Mouse (Mus musculus): ENCODE measurements around the gene Wfdc12. TPM values are rescaled to one million over a fixed set of nuclear protein-coding genes. Genes with fewer than 3 reads are reported as not detected.
"Not testable (repeated sequence)": the region's sequence is repeated elsewhere in the genome, so short reads cannot be mapped to it uniquely, and the experiment has no call there.

Gene Wfdc12
- polyA plus RNA-seq (2015; fragmentation: Nextera tagmentation; extraction: Ambion mirVana) = 0.51 TPM in 1 of 2 replicates, not detected in the other

GRCm38 (mm10) chr2:164190576-164190975, at the start of gene Wfdc12:
Gene Wfdc12 (minus strand): TSS chr2:164190608.
- Histone ChIP-seq H3K9ac (no peak within 1 kb of the TSS), H3K27me3 (no peaks in the 10 kb centered on the region), H3K4me2 (replicated peaks) (no peak within 1 kb of the TSS), H3K27ac (no peak within 1 kb of the TSS), H3K9me3 (no peaks in the 10 kb centered on the region), H3K4me1 (no peaks in the 10 kb centered on the region), H3K36me3 (no peaks in the 10 kb centered on the region), H3K4me3 (no peak within 1 kb of the TSS)
- no peak for ATAC-seq (ENCODE audit: low FRiP score, low read depth)
- 90% methylated on average over 6 of the region's 6 CpGs for WGBS

- no peak within 1 kb of the TSS for H3K27ac ChIP-seq
- ATAC-seq (ENCODE audit: low FRiP score, low read depth) = no peak
- no peak within 1 kb of the TSS for H3K4me3 ChIP-seq
- H3K27me3 ChIP-seq = no peaks in the 10 kb centered on the region
- no peaks in the 10 kb centered on the region for H3K36me3 ChIP-seq
- H3K9ac ChIP-seq = no peak within 1 kb of the TSS
- 81% methylated on average over 3 of the region's 3 CpGs for WGBS
- H3K4me2 ChIP-seq (replicated peaks) = no peak within 1 kb of the TSS
- no peaks in the 10 kb centered on the region for H3K9me3 ChIP-seq
- H3K4me1 ChIP-seq = no peaks in the 10 kb centered on the region
Measured at GRCm38 (mm10) chr2:164238366-164238765, 48.0 kb upstream of the Wfdc12 start, which contains the start of gene Svs2. Gene Svs2 (minus strand): TSS chr2:164238466.

- no peak for ATAC-seq (ENCODE audit: low FRiP score, low read depth)
- WGBS = 89% methylated on average over 8 of the region's 8 CpGs
- Histone ChIP-seq H3K27me3 (no peaks in the 10 kb centered on the region), H3K27ac (no peak overlapping the region), H3K9ac (no peak overlapping the region), H3K36me3 (no peaks in the 10 kb centered on the region), H3K4me1 (no peaks in the 10 kb centered on the region), H3K4me3 (no peak overlapping the region), H3K4me2 (replicated peaks) (no peak overlapping the region), H3K9me3 (no peaks in the 10 kb centered on the region)
Measured at GRCm38 (mm10) chr2:164232671-164233070, 42.3 kb upstream of the Wfdc12 start.

DNA sequence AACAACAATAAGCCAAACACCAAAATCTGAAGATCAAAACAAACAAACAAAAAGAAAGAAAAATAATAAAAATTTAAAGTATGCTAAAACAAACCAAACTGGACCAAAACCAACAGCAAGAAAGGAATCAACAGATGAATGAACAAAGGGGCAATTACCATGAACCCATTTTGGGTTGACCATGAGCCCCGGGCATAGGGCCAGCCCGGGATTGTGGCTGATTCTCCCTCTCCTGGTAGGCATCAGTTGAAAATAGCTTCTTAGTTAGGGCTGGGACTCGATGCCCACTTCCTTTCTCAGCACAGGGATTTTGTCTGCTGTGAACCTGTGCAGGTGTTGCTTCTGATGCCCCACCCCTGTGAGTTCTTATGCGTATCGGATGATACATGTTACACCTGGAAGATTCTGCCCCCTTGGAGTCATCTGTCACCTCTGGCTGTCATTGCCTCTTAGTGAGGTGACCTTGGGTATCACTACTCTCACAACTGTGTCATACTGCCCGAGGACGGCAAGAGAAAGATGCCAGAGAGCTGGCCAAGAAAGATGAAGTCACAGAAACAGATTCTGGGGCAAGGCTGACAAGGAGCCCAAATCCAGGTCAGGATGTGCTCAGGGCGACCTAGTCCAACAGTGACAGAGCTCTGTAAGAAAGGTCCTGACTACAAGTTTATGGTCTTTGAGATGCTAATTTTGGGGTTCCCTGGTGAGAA, 38.1 kb upstream of the Wfdc12 start:
- no peak for ATAC-seq (ENCODE audit: low FRiP score, low read depth)
- Histone ChIP-seq H3K4me1 (no peaks in the 10 kb centered on the region), H3K9me3 (no peaks in the 10 kb centered on the region), H3K4me2 (replicated peaks) (no peak overlapping the region), H3K4me3 (no peak overlapping the region), H3K9ac (no peak overlapping the region), H3K27me3 (no peaks in the 10 kb centered on the region), H3K36me3 (no peaks in the 10 kb centered on the region), H3K27ac (no peak overlapping the region)
- 81% methylated on average over 8 of the region's 8 CpGs for WGBS

- no peaks in the 10 kb centered on the region for H3K36me3 ChIP-seq
- 72% methylated on average over 11 of the region's 11 CpGs for WGBS
- H3K4me3 ChIP-seq = no peak within 1 kb of the TSS
- H3K27ac ChIP-seq = no peak within 1 kb of the TSS
- H3K4me2 ChIP-seq (replicated peaks) = no peak within 1 kb of the TSS
- ATAC-seq (ENCODE audit: low FRiP score, low read depth) = no peak
- H3K9ac ChIP-seq = no peak within 1 kb of the TSS
- H3K27me3 ChIP-seq = no peaks in the 10 kb centered on the region
- no peaks in the 10 kb centered on the region for H3K9me3 ChIP-seq
- no peaks in the 10 kb centered on the region for H3K4me1 ChIP-seq
Measured at GRCm38 (mm10) chr2:164221522-164221921, 31.1 kb upstream of the Wfdc12 start, which contains the start of gene Wfdc15b. Gene Wfdc15b (minus strand): TSS chr2:164221660.

GRCm38 (mm10) chr2:164219295-164219694, 28.9 kb upstream of the Wfdc12 start:
- H3K27ac ChIP-seq = no peak overlapping the region
- H3K4me1 ChIP-seq = no peaks in the 10 kb centered on the region
- ATAC-seq (ENCODE audit: low FRiP score, low read depth) = no peak
- H3K9ac ChIP-seq = no peak overlapping the region
- no peaks in the 10 kb centered on the region for H3K27me3 ChIP-seq
- no peak overlapping the region for H3K4me2 ChIP-seq (replicated peaks)
- no peaks in the 10 kb centered on the region for H3K9me3 ChIP-seq
- H3K4me3 ChIP-seq = no peak overlapping the region
- no peaks in the 10 kb centered on the region for H3K36me3 ChIP-seq
- WGBS = 84% methylated on average over 9 of the region's 9 CpGs

GRCm38 (mm10) chr2:164212711-164213110, 22.3 kb upstream of the Wfdc12 start:
- Histone ChIP-seq H3K4me3 (no peak overlapping the region), H3K27ac (no peak overlapping the region), H3K27me3 (no peaks in the 10 kb centered on the region), H3K9me3 (0 out of 2 replicates have a peak, but pooled peaks cover 3% of the 10 kb centered on the region), H3K9ac (no peak overlapping the region), H3K4me1 (no peaks in the 10 kb centered on the region), H3K36me3 (no peaks in the 10 kb centered on the region), H3K4me2 (replicated peaks) (no peak overlapping the region)
- ATAC-seq (ENCODE audit: low FRiP score, low read depth) = no peak
- WGBS = 84% methylated on average over 5 of the region's 5 CpGs

- no peak overlapping the region for H3K4me2 ChIP-seq (replicated peaks)
Measured at GRCm38 (mm10) chr2:164210892-164211291, 20.5 kb upstream of the Wfdc12 start.

DNA sequence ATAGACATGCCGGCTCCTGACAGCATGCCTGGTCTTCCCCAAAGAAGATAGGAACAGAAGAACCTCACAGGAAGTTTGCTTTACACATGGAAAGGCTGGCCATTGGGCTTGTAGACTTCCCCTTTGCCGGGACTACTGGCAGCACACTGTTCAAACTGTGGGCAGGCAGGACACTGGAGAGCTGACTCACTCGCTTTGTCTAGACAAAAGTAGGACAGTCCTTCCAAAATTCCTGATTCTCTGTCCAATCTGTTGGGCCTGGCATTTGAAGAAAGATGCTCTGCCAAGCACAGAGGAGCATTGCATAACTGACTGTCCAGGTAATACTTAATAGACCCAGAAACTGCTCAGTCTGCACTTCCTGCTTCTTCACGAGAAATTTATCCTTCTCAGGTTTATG, 16.3 kb upstream of the Wfdc12 start:
- no peak overlapping the region for H3K4me3 ChIP-seq
- H3K36me3 ChIP-seq = no peaks in the 10 kb centered on the region
- no peak for ATAC-seq (ENCODE audit: low FRiP score, low read depth)
- WGBS = 80% methylated on average over 4 of the region's 4 CpGs
- 0 out of 2 replicates have a peak, but pooled peaks cover 3% of the 10 kb centered on the region for H3K9me3 ChIP-seq
- no peak overlapping the region for H3K9ac ChIP-seq
- H3K4me1 ChIP-seq = no peaks in the 10 kb centered on the region
- H3K4me2 ChIP-seq (replicated peaks) = no peak overlapping the region
- H3K27ac ChIP-seq = no peak overlapping the region
- H3K27me3 ChIP-seq = no peaks in the 10 kb centered on the region

More at GRCm38 (mm10) chr2:164210892-164211291, 20.5 kb upstream of the Wfdc12 start:
- H3K27ac ChIP-seq = no peak overlapping the region
- H3K27me3 ChIP-seq = no peaks in the 10 kb centered on the region
- H3K9me3 ChIP-seq = 0 out of 2 replicates have a peak, but pooled peaks cover 3% of the 10 kb centered on the region
- no peak for ATAC-seq (ENCODE audit: low FRiP score, low read depth)
- H3K9ac ChIP-seq = no peak overlapping the region
- H3K4me1 ChIP-seq = no peaks in the 10 kb centered on the region
- no peak overlapping the region for H3K4me3 ChIP-seq
- H3K36me3 ChIP-seq = no peaks in the 10 kb centered on the region
- 86% methylated on average over 4 of the region's 4 CpGs for WGBS

- not testable (repeated sequence) for ATAC-seq (ENCODE audit: low FRiP score, low read depth); H3K4me3 ChIP-seq; H3K4me1 ChIP-seq; H3K27ac ChIP-seq; H3K4me2 ChIP-seq (replicated peaks); H3K9ac ChIP-seq; H3K36me3 ChIP-seq; H3K27me3 ChIP-seq; H3K9me3 ChIP-seq
- 88% methylated on average over 10 of the region's 10 CpGs for WGBS
Measured at GRCm38 (mm10) chr2:164206011-164206410, 15.6 kb upstream of the Wfdc12 start.

DNA sequence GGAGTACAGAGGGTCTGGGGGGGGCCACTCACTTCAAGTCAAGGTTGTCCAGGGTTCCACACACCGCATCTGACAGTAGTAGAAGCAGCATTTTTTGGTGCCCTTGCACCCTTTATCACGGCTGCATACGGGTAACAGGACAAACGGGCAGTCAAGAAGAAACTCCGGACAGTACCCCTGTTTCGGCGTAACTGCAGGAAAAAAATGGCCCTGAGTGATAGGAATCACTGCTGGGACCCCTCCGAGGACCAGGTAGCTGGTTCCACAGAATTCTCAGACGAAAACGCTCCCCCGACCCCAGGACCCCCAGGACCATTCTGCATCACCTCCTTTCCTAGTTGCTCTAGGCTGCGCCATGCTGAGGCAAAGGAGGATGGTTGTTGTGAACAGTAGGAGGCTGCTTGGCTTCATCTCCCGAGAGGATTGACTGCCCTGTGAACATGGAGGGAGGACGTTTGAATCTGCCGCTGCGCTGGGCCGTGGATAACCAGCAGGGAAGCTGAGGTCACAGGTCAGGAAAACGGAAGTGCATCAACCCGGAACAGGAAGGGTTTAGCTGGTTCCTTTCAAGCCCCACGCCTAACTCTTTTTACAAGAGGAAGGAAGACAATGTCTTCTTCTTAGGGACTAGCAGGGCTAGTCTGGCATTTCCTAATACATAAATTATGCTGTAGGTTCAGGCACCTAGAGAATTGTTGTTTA, 9.4 kb upstream of the Wfdc12 start, which contains the start of gene Wfdc15a:
Gene Wfdc15a (minus strand): TSS at position 505 of the 702 bp plus-strand sequence.
- Histone ChIP-seq H3K27ac (no peak within 1 kb of the TSS), H3K9ac (no peak within 1 kb of the TSS), H3K4me1 (no peaks in the 10 kb centered on the region), H3K36me3 (no peaks in the 10 kb centered on the region), H3K4me3 (no peak within 1 kb of the TSS), H3K9me3 (no peaks in the 10 kb centered on the region), H3K27me3 (no peaks in the 10 kb centered on the region), H3K4me2 (replicated peaks) (no peak within 1 kb of the TSS)
- WGBS = 84% methylated on average over 20 of the region's 20 CpGs
- no peak for ATAC-seq (ENCODE audit: low FRiP score, low read depth)

- no peaks in the 10 kb centered on the region for H3K9me3 ChIP-seq
- no peak overlapping the region for H3K27ac ChIP-seq
- no peaks in the 10 kb centered on the region for H3K27me3 ChIP-seq
- H3K9ac ChIP-seq = no peak overlapping the region
- no peaks in the 10 kb centered on the region for H3K4me1 ChIP-seq
- no peak overlapping the region for H3K4me3 ChIP-seq
- no peak for ATAC-seq (ENCODE audit: low FRiP score, low read depth)
- H3K36me3 ChIP-seq = no peaks in the 10 kb centered on the region
- H3K4me2 ChIP-seq (replicated peaks) = no peak overlapping the region
- WGBS = 86% methylated on average over 5 of the region's 5 CpGs
Measured at GRCm38 (mm10) chr2:164196700-164196990, 6.2 kb upstream of the Wfdc12 start.
